Mouse (Mus musculus): Measurements from ENCODE around the gene Enpp1. TPM values are rescaled to one million over a fixed set of nuclear protein-coding genes. Genes with fewer than 3 reads are reported as not detected.

Enpp1 gene
- polyA plus RNA-seq, 1 experiment: 2.4 TPM

GRCm38 (mm10) chr10:24641416-24642140 is 70.4 kb downstream of the Enpp1 start:
- no peak for DNase-seq
- H3K4me1 ChIP-seq (ENCODE audit: control insufficient read depth, insufficient read depth, low read length): no peaks in the 10 kb centered on the region; the same call in 1 of the 2 replicates
- no peak for TF ChIP-seq POLR2A (IDR thresholded peaks at IDR 0.05; ENCODE audit: borderline replicate concordance, extremely low read depth, low read depth, low read length)
- TF ChIP-seq CTCF (IDR thresholded peaks at IDR 0.05; ENCODE audit: insufficient read depth, low read length): no peak
- no peak overlapping the region for H3K4me3 ChIP-seq (replicated peaks; ENCODE audit: extremely low read depth, low read depth, low read length)
- 54% methylated on average over 14 of the region's 14 CpGs for WGBS

GRCm38 (mm10) chr10:24640186-24640875 is 71.6 kb downstream of the Enpp1 start:
- Histone ChIP-seq H3K4me3 (replicated peaks; ENCODE audit: extremely low read depth, low read depth, low read length) (no peak overlapping the region), H3K4me1 (ENCODE audit: control insufficient read depth, insufficient read depth, low read length) (no peaks in the 10 kb centered on the region; the same call in 1 of the 2 replicates)
- TF ChIP-seq POLR2A (IDR thresholded peaks at IDR 0.05; ENCODE audit: borderline replicate concordance, extremely low read depth, low read depth, low read length) (no peak), CTCF (IDR thresholded peaks at IDR 0.05; ENCODE audit: insufficient read depth, low read length) (no peak)
- DNase-seq: no peak
- 63% methylated on average over 6 of the region's 6 CpGs for WGBS

- 48% methylated on average over 7 of the region's 7 CpGs for WGBS
- Histone ChIP-seq H3K4me3 (replicated peaks; ENCODE audit: extremely low read depth, low read depth, low read length) (no peak overlapping the region), H3K4me1 (ENCODE audit: control insufficient read depth, insufficient read depth, low read length) (no peaks in the 10 kb centered on the region; the same call in 1 of the 2 replicates)
- DNase-seq: no peak
- TF ChIP-seq CTCF (IDR thresholded peaks at IDR 0.05; ENCODE audit: insufficient read depth, low read length) (no peak), POLR2A (IDR thresholded peaks at IDR 0.05; ENCODE audit: borderline replicate concordance, extremely low read depth, low read depth, low read length) (no peak)
Measured at GRCm38 (mm10) chr10:24639596-24639995, 72.4 kb downstream of the Enpp1 start.

GRCm38 (mm10) chr10:24638306-24639070 is 73.5 kb downstream of the Enpp1 start:
- WGBS: 17% methylated on average over 10 of the region's 10 CpGs
- TF ChIP-seq CTCF (IDR thresholded peaks at IDR 0.05; ENCODE audit: insufficient read depth, low read length) (no peak), POLR2A (IDR thresholded peaks at IDR 0.05; ENCODE audit: borderline replicate concordance, extremely low read depth, low read depth, low read length) (no peak)
- no peak for DNase-seq

GRCm38 (mm10) chr10:24636986-24637385 is 75.0 kb downstream of the Enpp1 start:
- DNase-seq: no peak
- TF ChIP-seq POLR2A (IDR thresholded peaks at IDR 0.05; ENCODE audit: borderline replicate concordance, extremely low read depth, low read depth, low read length): no peak
- no peak for TF ChIP-seq CTCF (IDR thresholded peaks at IDR 0.05; ENCODE audit: insufficient read depth, low read length)
- 87% methylated on average over 2 of the region's 2 CpGs for WGBS
- Histone ChIP-seq H3K4me1 (ENCODE audit: control insufficient read depth, insufficient read depth, low read length) (no peaks in the 10 kb centered on the region; the same call in 1 of the 2 replicates), H3K4me3 (replicated peaks; ENCODE audit: extremely low read depth, low read depth, low read length) (no peak overlapping the region)

More at GRCm38 (mm10) chr10:24638306-24639070, 73.5 kb downstream of the Enpp1 start:
- H3K4me3 ChIP-seq (replicated peaks; ENCODE audit: extremely low read depth, low read depth, low read length): no peak overlapping the region
- H3K4me1 ChIP-seq (ENCODE audit: control insufficient read depth, insufficient read depth, low read length): no peaks in the 10 kb centered on the region; the same call in 1 of the 2 replicates

GRCm38 (mm10) chr10:24635884-24636283 is 76.1 kb downstream of the Enpp1 start:
- no peak for DNase-seq
- WGBS: 78% methylated on average over 10 of the region's 10 CpGs
- TF ChIP-seq POLR2A (IDR thresholded peaks at IDR 0.05; ENCODE audit: borderline replicate concordance, extremely low read depth, low read depth, low read length) (no peak), CTCF (IDR thresholded peaks at IDR 0.05; ENCODE audit: insufficient read depth, low read length) (no peak)
- H3K4me1 ChIP-seq (ENCODE audit: control insufficient read depth, insufficient read depth, low read length): no peaks in the 10 kb centered on the region; the same call in 1 of the 2 replicates
- H3K4me3 ChIP-seq (replicated peaks; ENCODE audit: extremely low read depth, low read depth, low read length): no peak overlapping the region

GRCm38 (mm10) chr10:24635331-24635815 is 76.6 kb downstream of the Enpp1 start:
- 55% methylated on average over 11 of the region's 11 CpGs for WGBS
- TF ChIP-seq CTCF (IDR thresholded peaks at IDR 0.05; ENCODE audit: insufficient read depth, low read length): no peak
- TF ChIP-seq POLR2A (IDR thresholded peaks at IDR 0.05; ENCODE audit: borderline replicate concordance, extremely low read depth, low read depth, low read length): no peak
- Histone ChIP-seq H3K4me1 (ENCODE audit: control insufficient read depth, insufficient read depth, low read length) (no peaks in the 10 kb centered on the region; the same call in 1 of the 2 replicates), H3K4me3 (replicated peaks; ENCODE audit: extremely low read depth, low read depth, low read length) (no peak overlapping the region)
- no peak for DNase-seq

GRCm38 (mm10) chr10:24634288-24634687 is 77.7 kb downstream of the Enpp1 start:
- 46% methylated on average over 9 of the region's 9 CpGs for WGBS
- no peaks in the 10 kb centered on the region; the same call in 1 of the 2 replicates for H3K4me1 ChIP-seq (ENCODE audit: control insufficient read depth, insufficient read depth, low read length)
- DNase-seq: no peak
- no peak for TF ChIP-seq CTCF (IDR thresholded peaks at IDR 0.05; ENCODE audit: insufficient read depth, low read length)
- TF ChIP-seq POLR2A (IDR thresholded peaks at IDR 0.05; ENCODE audit: borderline replicate concordance, extremely low read depth, low read depth, low read length): no peak
- H3K4me3 ChIP-seq (replicated peaks; ENCODE audit: extremely low read depth, low read depth, low read length): no peak overlapping the region

GRCm38 (mm10) chr10:24631122-24631521 is 80.8 kb downstream of the Enpp1 start:
- Histone ChIP-seq H3K4me3 (replicated peaks; ENCODE audit: extremely low read depth, low read depth, low read length) (no peak overlapping the region), H3K4me1 (ENCODE audit: control insufficient read depth, insufficient read depth, low read length) (no peaks in the 10 kb centered on the region)
- DNase-seq: no peak
- TF ChIP-seq CTCF (IDR thresholded peaks at IDR 0.05; ENCODE audit: insufficient read depth, low read length): no peak
- no peak for TF ChIP-seq POLR2A (IDR thresholded peaks at IDR 0.05; ENCODE audit: borderline replicate concordance, extremely low read depth, low read depth, low read length)
- 93% methylated on average over 5 of the region's 5 CpGs for WGBS
